Mouse (Mus musculus): Measurements from ENCODE around the gene Snai1. TPM values are rescaled to one million over a fixed set of nuclear protein-coding genes. Genes with fewer than 3 reads are reported as not detected.

Gene Snai1
- total RNA-seq, 2 experiments from 2014 or later, result 0.57 to 0.94 TPM

- no peak for DNase-seq (ENCODE audit: low spot score in 2 of 2)
- intact Hi-C loops (cut with DNase I), result no loop called here
These were observed 23.4 kb upstream of the Snai1 start for GRCm38 (mm10) chr2:167514641-167515040.

- no peak for DNase-seq (ENCODE audit: low spot score in 2 of 2)
- intact Hi-C loops (cut with DNase I), result no loop called here
These were observed 22.3 kb upstream of the Snai1 start for GRCm38 (mm10) chr2:167515688-167516087.

- intact Hi-C loops (cut with DNase I), result no loop called here
- no peak for DNase-seq (ENCODE audit: low spot score in 2 of 2)
These were observed 18.3 kb upstream of the Snai1 start for GRCm38 (mm10) chr2:167519606-167520252.

- DNase-seq (ENCODE audit: low spot score in 2 of 2), result peak; percentile 31 to 37
- intact Hi-C loops (cut with DNase I), result no loop called here
These were observed 9.7 kb upstream of the Snai1 start for GRCm38 (mm10) chr2:167528278-167528677.

- intact Hi-C loops (cut with DNase I), result loop anchor here (2.0 to 5.0 kb wide), 2 partner anchors 149 to 367 kb away; no protein-coding TSS in a partner anchor
- no peak for DNase-seq (ENCODE audit: low spot score in 2 of 2)
These were observed 8.0 kb upstream of the Snai1 start for GRCm38 (mm10) chr2:167529935-167530513.

- no peak for DNase-seq (ENCODE audit: low spot score in 2 of 2)
- intact Hi-C loops (cut with DNase I), result loop anchor here (2.0 to 5.0 kb wide), 2 partner anchors 148 to 367 kb away; no protein-coding TSS in a partner anchor
These were observed 7.5 kb upstream of the Snai1 start for GRCm38 (mm10) chr2:167530536-167530935.

GRCm38 (mm10) chr2:167532131-167532530 lies 5.9 kb upstream of the Snai1 start:
- intact Hi-C loops (cut with DNase I), result loop anchor here (1.0 to 5.0 kb wide), 2 partner anchors 73 to 365 kb away; no protein-coding TSS in a partner anchor
- DNase-seq (ENCODE audit: low spot score in 2 of 2), result peak in 1 of 2 experiments; percentile 23

- intact Hi-C loops (cut with DNase I), result loop anchor here (5.0 kb wide), 1 partner anchor 363 kb away; no protein-coding TSS in a partner anchor
These were observed 4.1 kb upstream of the Snai1 start for GRCm38 (mm10) chr2:167533880-167534279.

GRCm38 (mm10) chr2:167536320-167536945 lies 1.6 kb upstream of the Snai1 start:
- DNase-seq (ENCODE audit: low spot score in 2 of 2), result no peak
- intact Hi-C loops (cut with DNase I), result no loop called here

More at GRCm38 (mm10) chr2:167533880-167534279, 4.1 kb upstream of the Snai1 start:
- no peak for DNase-seq (ENCODE audit: low spot score in 2 of 2)

GRCm38 (mm10) chr2:167538671-167539306 lies 794 bp downstream of the Snai1 start:
- DNase-seq (ENCODE audit: low spot score in 2 of 2), result no peak
- intact Hi-C loops (cut with DNase I), result no loop called here

- intact Hi-C loops (cut with DNase I), result no loop called here
These were observed 1.8 kb downstream of the Snai1 start for GRCm38 (mm10) chr2:167539536-167540476.

GRCm38 (mm10) chr2:167540477-167541110 lies 2.6 kb downstream of the Snai1 start:
- intact Hi-C loops (cut with DNase I), result no loop called here
- no peak for DNase-seq (ENCODE audit: low spot score in 2 of 2)

More at GRCm38 (mm10) chr2:167539536-167540476, 1.8 kb downstream of the Snai1 start:
- no peak for DNase-seq (ENCODE audit: low spot score in 2 of 2)

- intact Hi-C loops (cut with DNase I), result no loop called here
- no peak for DNase-seq (ENCODE audit: low spot score in 2 of 2)
These were observed 3.3 kb downstream of the Snai1 start for GRCm38 (mm10) chr2:167541324-167541723.

- intact Hi-C loops (cut with DNase I), result no loop called here
- no peak for DNase-seq (ENCODE audit: low spot score in 2 of 2)
These were observed 3.8 kb downstream of the Snai1 start for GRCm38 (mm10) chr2:167541761-167542160.

GRCm38 (mm10) chr2:167542361-167542760 lies 4.4 kb downstream of the Snai1 start:
- DNase-seq (ENCODE audit: low spot score in 2 of 2), result no peak
- intact Hi-C loops (cut with DNase I), result no loop called here

GRCm38 (mm10) chr2:167543121-167544003 lies 5.4 kb downstream of the Snai1 start:
- intact Hi-C loops (cut with DNase I), result no loop called here
- no peak for DNase-seq (ENCODE audit: low spot score in 2 of 2)

GRCm38 (mm10) chr2:167544004-167544356 lies 6.0 kb downstream of the Snai1 start:
- intact Hi-C loops (cut with DNase I), result no loop called here
- DNase-seq (ENCODE audit: low spot score in 2 of 2), result no peak

GRCm38 (mm10) chr2:167544456-167544855 lies 6.5 kb downstream of the Snai1 start:
- intact Hi-C loops (cut with DNase I), result no loop called here
- no peak for DNase-seq (ENCODE audit: low spot score in 2 of 2)
